Mouse (Mus musculus) testis, postnatal 10 days (tissue): Measurements from ENCODE around the gene Fmnl1.
"Not testable (repeated sequence)": the region's sequence is repeated elsewhere in the genome, so short reads cannot be mapped to it uniquely, and the experiment has no call there.

Experiments used
- DNase-seq: peaks from one replicate; pipeline ENCODE4 v3.0.0; 2021; ENCODE audit warnings: low spot score

Fmnl1 gene

DNA sequence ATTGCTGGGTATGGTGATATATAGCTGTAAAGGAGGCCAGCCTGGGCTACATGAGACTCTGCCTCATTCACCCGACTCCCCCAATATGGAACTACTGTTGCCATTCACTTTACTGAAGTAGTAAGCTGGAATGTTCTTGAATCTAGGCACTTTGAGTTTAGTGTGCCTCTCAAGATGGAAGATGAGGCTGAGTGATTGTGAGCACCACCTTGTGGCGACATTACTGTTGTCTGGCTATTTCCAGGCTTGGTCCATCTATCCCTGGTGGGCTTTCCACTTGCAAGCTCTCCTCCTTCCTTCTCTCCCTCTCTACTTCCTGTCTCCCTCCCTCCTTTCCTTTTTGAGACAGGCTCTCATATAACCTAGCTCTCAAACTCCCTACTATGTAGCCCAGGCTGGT lies 14.0 kb downstream of the Fmnl1 start:
- peak; percentile 78 for DNase-seq

DNA sequence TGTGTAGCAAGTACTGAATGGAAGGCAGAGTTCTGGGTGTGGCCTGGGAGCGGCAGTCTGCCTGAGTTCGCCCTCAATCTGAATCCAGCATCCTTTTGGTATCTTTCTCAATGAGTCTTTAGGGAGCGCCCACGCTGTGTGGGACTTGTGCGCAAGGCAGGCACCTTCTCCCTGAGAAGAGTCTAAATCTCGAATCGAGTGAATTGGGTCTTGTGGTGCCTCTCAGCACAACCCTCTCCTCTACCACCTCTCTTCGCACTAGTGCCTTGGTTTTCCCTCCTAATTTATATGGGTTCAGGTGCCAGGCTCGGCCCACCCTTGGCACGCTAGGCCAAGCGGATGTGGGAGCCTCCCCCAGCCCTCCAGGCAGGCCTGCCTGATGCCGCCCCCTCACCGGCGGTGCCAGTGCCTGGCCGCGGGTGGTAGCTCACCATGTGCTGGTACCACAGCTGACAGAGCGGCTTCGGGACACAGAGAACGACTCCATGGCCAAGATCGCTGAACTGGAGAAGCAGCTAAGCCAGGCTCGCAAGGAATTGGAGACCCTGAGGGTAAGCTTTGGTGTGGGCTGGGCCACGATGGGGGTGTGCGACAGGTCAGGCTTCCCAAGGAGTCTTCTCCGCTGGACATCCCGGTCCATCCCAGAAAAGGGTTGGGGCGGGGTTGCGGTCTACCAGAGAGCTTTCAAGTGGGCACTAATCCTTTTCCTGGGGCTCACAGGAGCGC lies 21.5 kb downstream of the Fmnl1 start:
- no peak for DNase-seq

DNA sequence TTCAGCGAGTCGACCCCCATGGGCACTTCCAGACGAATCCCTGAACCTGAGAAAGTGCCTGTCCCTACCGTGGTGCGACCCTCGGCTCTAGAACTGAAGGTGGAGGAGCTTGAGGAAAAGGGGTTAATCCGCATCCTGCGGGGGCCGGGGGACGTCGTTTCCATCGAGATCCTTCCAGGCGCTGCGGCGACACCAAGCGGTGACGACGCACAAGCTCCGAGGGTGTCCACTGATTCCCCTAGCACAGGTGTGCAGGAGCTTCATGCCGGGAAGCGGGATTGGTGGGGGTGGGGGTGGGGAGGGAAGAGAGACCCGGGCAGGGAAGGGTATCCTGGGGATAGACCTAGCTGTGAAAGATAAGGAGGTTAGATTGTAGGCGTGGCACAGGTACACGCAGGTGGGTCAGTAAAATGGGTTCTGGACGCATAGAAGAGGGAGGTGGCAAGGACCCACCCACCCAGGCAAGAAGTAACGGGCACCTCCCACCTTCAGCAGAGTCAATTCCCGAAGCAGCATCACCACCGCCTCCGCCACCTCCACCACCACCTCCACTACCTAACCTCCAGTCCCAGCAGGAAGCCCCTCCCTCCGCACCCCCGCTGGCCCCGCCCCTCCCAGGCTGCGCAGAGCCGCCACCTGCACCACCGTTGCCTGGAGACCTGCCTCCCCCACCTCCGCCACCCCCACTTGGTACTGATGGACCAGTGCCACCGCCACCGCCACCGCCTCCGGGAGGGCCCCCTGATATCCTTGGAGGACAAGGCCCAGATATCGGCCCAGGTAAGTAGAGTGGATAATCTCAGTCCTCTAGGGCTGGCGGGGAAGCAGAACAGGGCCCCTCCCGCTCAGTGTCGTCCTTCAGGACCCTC lies 22.3 kb downstream of the Fmnl1 start:
- DNase-seq, result no peak

DNA sequence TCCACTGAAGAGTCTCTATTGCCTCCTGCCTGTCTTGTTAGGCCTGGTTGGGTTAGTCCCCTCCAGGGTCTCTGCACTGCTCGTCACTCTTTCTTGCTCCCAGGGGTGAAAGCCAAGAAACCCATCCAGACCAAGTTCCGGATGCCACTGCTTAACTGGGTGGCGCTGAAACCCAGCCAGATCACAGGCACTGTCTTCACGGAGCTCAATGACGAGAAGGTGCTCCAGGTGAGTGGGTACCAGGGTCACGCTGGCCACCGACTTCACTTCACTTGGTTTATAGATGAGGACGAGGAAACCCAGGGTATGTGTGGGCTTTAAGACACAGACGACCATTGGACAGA lies 22.9 kb downstream of the Fmnl1 start:
- no peak for DNase-seq

DNA sequence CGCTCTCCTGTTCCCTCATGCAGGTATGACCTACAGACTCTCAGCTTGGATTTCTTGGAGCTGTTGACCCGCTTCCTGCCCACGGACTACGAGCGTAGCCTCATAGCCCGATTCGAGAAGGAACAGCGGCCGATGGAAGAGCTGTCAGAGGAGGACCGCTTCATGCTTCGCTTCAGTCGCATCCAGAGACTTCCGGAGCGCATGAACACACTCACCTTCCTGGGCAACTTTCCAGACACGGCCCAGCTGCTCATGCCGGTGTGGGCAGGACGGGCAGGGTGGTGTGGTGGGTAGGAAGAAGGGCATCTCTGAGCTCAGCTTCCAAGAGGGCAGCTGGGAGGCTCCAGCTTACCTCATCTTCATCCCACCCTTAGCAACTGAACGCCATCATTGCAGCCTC lies 24.3 kb downstream of the Fmnl1 start:
- no peak for DNase-seq

DNA sequence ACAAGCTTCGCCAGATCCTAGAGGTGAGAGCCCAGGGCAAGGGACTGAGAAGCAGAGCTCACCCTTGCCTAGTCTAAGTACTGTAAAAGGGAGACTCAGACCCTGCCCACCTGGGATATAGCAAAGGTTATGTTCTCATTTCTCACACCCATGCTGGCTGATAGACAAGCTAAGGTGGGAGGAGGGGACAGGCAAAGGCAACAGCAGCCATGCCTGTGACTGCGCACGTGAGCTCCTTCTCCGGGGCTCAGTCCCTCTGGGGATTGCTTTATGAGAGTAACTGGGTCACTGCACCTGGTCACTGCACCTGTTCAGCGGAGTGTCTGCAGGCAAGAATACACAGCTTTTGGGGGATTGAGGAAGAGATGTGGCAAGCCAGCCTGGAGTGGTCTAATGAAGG lies 24.7 kb downstream of the Fmnl1 start:
- DNase-seq, result no peak

DNA sequence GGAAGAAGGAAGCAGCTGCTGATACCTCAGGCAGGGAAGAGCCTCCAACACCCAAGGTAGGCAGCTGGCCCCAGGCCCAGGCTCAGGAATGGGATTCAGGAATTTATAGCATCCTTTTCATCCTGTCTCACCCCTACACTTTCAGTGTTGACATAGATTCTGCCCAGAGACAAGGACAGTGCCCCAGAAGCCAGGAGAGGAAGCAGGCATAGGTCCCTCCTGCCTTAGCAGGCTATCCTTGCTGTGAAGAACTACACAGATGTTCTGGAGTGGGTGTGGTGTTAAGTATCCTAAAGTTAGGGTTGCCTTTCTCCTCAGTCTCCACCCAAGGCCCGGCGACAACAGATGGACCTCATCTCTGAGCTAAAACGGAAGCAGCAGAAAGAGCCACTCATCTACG lies 26.4 kb downstream of the Fmnl1 start:
- no peak for DNase-seq

DNA sequence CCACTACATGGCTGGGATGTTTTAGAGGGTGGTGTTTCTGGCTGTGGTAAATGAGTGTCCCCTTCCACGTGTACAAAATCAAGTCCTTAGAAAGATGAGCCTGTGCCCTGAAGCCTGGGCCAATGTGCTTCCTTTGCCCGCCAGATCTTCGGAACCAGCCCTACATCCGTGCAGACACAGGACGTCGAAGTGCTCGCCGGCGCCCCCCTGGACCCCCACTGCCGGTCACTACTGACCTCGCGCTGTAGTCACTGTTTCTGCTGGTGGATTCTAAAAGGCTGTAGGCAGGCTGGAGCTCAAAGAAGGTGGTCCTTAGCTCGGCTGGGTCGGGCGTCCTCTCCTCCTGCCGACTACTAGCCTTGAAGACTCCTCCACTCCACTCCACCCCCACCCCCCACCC lies 27.4 kb downstream of the Fmnl1 start:
- no peak for DNase-seq

DNA sequence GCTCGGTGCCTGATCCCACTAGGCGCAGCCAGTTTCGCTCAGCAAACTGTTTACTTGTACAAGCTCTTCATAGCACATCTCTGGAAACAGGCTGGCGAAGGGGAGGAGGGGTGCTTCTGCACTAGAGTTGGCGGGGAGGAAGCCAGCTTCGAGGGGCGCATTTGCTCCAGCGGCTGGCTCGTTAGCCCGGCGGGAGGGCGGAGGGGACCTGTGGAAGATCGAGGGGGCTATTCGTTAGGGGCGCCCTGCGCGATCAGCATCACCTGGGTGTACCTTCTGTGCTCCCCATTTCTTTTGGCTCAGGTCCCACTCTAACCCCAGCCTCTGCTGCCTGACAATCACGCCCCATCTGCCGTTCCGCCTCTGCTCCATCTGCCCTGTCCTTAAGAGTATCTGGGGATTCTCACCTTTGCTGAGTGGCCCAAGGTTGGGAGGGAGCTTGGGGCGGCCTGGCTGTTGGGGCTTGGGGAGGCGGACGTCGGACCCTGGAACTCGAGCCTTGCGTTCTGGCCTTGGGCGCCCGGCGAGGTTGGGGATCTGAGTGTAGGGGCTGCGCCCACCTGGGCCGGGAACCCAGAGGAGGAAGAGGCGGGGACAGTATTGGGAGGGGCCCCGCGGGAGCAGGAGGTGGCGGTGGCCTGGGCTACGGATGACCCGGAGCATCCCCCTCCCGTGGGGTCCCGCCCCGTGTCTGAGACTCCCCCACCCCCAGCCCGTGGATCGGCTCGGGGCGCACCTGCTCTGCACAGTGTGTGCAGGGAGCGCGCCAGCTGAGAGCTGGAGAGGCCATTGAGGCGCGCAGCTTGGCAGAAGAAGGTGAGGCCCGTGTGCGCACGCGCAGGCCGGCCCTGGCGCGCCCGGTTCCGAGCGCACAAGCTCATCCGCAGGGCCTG lies 28.2 kb downstream of the Fmnl1 start:
- peak; percentile 64 for DNase-seq

DNA sequence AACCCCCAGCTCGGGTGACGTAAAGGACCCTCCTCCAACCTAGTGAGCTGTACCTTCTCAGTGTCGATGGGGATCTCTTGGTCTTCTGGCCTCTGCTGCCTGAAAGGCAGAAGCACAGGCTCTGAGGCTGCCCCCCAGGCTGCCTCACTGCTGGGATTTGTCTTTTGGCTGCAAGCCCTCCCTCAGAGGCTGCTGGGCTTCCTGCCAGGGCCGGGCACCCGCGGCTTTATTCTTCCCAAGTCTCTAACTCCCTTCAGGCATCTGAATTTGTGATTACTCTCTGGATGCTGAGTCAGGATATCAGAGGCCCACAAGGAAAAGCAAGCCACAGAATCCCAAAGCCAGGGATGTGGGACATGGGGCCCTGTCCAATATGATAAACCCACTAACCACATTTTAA lies 30.8 kb downstream of the Fmnl1 start:
- peak; percentile 69 for DNase-seq

DNA sequence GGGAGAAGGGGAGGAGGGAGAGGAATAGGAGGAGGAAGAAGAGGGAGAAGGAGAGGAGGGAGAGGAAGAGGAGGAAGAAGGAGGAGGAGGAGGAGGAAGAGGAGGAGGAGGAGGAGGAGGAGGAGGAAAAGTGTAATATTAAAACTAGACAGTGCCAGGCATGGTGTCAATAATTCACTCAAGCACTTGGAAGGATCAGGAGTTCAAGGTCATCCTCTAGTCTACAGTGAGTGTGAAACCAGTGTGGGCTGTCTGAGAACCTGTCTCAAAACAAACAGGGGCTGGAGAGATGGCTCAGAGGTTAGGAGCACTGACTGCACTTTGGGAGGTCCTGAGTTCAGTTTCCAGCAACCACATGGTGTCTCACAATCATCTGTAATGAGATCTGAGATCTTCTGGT lies 31.5 kb downstream of the Fmnl1 start:
- DNase-seq, result no peak

DNA sequence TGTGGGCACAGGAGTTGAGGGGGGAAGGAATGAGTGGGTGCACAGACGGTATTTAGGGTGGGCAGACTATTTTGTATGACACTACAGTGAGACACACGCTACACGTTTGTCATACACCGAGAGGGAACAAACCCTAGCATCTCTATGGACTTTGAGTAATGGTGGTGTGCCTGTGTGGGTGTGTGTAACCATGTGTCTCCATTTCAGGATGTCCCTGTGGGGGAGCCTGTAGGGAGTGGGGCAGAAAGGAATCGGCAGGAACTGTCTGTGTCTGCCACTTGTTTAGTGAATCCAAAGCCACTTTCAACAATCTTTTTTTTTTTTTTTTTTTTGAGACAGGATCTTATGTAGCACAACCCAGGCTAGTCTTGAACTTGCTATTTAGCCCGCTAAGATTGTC lies 35.3 kb downstream of the Fmnl1 start:
- DNase-seq, result no peak

DNA sequence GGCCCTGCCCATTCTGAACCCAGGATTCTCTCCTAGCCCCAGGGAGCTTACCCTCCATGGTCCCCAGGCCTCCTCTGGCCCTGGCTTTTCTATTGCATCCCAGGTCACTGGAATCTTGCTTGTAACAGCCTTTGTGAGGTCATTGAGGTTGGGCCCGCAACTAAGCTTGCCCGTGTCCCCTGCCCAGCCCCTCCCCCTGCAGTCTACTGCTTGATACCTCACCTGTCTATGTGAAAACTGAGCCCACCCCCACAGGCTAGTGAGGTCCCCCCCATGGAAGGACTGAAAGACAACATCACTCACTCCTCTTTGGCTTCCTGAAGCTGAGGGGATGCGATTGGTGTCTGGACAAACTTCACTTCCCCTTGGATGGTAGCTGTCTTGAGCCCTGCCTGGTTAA lies 37.6 kb downstream of the Fmnl1 start, which contains the start of gene 1700023F06Rik:
1700023F06Rik (minus strand) TSS at position 101 of the 400 bp plus-strand sequence.
- peak; percentile 38 for DNase-seq

DNA sequence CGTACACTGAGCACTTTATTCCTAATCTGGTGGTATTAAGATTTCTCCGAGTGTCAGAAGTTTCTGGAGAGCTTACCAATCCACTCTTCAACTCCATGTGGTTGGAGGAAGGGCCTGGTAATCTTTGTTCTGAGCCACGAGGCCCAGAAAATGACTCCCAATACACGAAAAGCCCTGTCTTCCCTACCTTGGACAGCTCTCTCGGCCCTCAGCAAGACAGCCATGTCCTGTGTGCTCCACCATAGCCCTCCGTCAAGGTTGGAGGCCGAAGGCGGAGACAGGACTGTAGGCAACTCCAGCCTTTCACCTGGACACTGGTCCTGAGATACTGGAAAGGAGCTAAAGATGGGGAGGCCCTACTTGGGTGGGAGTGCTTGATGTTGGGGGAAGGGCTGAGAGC lies 39.4 kb downstream of the Fmnl1 start:
- DNase-seq, result peak; percentile 40

DNA sequence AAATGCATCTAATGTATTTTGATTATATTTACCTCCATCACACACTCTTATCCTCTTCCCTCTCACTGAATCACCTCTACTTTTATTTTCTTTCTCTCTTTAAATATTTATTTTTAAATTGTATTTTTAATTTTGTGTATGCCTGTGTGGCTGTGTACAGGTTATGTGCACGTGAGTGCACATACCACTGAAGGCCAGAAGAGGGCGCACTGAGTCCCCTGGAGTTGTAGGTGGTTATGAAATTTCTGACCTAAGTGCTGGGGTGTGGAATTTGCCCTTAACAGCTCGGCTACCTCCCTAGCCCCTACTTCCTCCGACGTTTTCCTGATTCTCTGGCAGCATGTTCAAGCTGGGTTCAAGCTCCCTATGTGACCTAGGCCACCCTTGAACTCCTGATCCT lies 42.8 kb downstream of the Fmnl1 start:
- DNase-seq, result no peak

DNA sequence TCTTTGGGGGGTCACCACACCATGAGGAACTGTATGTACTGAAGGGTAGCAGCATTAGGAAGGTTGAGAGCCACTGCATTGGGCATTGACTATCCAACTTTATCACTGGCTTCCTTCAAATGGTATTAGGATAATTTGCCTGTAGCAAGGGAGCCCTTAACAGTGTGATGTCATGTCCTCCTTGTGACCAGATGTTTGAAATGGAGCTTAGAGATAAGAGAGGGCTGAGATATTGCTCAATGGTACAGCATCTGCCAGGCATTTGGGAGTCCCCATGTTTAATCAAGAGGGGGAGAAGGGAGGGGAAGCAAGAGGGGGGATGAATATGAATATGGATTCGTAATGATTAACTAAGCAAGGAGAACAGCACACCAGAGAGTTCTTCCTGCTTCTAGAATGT lies 44.4 kb downstream of the Fmnl1 start:
- DNase-seq, result no peak

DNA sequence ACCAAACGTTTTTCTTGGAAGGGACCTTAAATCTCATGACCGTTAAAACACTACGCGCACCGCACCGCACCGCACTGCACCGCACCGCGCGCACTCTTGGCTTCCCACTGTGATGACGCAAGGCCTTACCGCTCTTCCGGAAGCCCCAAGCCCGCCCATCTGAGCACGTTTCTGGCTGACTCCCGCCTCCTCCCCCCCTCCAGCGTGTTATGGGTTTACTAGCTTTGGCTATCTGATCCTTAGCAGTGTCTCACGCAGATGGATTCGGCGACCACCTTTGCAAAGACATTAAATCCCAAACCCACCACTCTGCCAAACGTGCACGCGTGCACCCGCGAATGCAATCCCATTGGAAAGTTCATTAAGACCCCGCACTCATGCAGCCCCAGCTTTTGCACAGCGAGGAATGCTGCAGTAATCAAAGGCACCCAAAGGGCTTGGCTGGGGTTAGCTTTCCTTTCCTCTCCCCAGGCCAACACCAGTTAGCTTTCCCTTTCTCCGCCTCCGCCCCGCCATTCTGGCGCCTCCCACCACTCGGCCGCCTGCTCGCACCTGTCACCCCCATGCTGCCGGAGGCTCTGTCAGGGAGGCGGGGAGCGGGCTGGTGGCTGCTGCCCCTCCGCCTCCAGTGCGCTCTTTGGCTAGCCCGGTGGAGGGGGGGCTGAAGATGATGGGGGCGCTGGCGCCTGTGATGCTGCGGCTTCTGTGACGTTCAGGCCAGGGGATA lies 47.0 kb downstream of the Fmnl1 start, which contains the start of gene Spata32:
Spata32 (minus strand) TSS at position 643 of the 727 bp plus-strand sequence.
- peak; percentile 68 for DNase-seq

DNA sequence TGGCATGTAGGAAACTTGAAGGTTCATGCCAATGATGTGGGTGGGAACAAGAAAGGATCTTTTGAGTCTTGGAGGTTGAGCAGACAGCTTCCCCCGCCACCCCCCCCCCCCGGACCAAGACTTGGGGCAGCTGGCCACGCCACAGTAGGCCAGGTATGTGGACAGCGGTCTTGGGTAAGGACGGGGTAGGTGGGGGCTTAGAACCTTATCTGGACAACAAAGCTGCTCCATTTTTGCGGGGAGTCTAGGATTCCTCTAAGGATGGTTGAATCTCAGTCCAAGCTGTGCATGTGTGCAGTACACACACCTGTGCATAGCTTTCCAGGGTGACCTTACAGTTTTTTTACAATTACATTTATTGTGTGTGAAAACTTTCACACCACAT lies 47.6 kb downstream of the Fmnl1 start:
- DNase-seq, result no peak

DNA sequence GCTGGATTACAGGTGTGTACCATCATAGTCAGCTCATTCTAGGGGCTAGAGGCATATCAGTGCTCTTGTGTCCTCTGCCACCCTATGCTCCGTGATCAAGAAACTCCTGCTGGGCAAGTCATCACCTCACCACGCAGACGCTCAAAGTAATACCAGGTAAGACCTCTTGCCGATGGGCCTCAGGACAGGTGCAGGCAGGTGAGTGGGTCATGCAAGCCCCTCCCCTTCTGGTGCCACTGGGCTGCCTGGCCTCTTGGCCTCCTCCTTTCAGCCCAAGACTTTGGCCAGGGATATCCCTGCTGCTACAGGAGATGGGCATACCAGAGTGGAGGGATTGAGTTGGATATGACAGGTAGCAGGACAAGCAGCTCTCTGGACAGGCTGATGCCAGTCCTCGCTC lies 48.4 kb downstream of the Fmnl1 start:
- DNase-seq, result no peak

DNA sequence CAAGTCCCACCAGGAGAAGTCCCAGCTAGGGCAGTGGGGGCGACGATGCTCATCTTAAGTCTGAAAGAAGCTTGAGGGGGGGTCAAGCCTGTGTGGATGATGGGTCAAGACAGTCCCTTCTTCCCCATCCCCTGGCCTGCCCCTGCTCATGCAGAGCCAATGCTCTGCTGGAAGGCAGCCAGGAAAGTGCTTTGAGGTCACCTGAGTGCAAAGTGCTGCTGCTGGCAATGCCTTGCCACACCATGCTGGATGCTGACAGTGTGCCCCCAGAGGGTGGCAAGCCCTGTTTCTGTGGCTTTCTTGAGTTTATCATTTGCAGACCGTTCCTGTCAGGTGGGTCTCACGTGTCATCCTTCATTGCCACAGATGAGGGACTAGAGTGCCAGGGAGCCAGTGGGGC lies 49.1 kb downstream of the Fmnl1 start:
- peak; percentile 50 for DNase-seq

DNA sequence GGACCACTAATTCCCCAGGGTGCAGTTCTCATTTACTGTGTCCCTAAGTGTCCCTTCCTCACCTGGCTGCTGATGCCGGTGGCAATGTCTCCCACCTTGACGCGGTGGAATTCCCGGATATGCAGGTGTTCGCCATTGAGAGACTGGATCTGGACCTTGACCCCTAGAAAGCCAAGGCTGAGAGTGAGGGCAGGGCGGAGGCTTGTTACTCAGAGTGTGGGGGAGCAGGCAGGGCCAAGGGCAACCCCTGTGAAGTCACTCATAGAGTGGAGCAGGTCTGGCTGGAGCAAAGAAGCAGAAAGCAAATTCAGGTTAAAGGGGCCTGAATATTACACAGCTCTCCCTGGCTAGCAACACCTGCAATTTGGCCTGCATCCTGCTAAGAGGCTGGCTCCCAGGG lies 50.5 kb downstream of the Fmnl1 start:
- DNase-seq, result no peak

DNA sequence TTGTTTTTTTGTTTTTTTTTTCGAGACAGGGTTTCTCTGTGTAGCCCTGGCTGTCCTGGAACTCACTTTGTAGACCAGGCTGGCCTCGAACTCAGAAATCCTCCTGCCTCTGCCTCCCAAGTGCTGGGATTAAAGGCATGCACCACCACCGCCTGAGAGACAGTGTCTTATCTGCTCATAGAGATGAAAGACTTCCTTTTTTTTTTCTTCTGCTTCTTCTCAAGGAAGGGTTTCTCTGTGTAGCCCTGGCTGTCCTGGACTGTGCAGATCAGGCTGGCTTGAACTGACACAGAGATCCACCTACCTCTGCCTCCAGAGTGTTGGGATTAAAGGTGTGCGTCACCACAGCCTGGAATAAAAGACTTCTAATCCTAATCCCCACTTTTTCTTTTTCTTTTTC lies 51.8 kb downstream of the Fmnl1 start:
- DNase-seq, result not testable (repeated sequence)
